Mouse (Mus musculus) myocyte (in vitro differentiated cells): ENCODE measurements at regions not wholly inside any gene's neighbourhood (a gene's known extent, or its start where the extent isn't known, plus 50 kb on each side); places are given as distances from the start of the nearest gene placed in this dataset.

Experiments used
- H3K27me3 ChIP-seq: one replicate; pipeline ENCODE4 v1.6.1; 2011; ENCODE audit not compliant: control insufficient read depth, insufficient read depth, insufficient read length
- H3K36me3 ChIP-seq: one replicate; pipeline ENCODE4 v1.6.1; 2011; ENCODE audit not compliant: control insufficient read depth, insufficient read depth
- H3K4me2 ChIP-seq: one replicate; pipeline ENCODE4 v1.6.1; 2011; ENCODE audit warnings: low read depth, control low read depth
- H3K4me3 ChIP-seq: one replicate; pipeline ENCODE4 v1.5.1; 2011; ENCODE audit warnings: mild to moderate bottlenecking, control low read depth, moderate library complexity
- H3K79me2 ChIP-seq: one replicate; pipeline ENCODE4 v1.6.1; 2011; ENCODE audit not compliant: control insufficient read depth, insufficient read depth
- H3ac ChIP-seq: one replicate; pipeline ENCODE4 v1.6.1; 2011; ENCODE audit not compliant: control insufficient read depth, insufficient read length
- REST ChIP-seq: IDR thresholded peaks from one replicate; pipeline ENCODE4 v1.6.1; 2011; ENCODE audit warnings: mild to moderate bottlenecking, control low read depth, moderate library complexity; ENCODE audit not compliant: insufficient read depth, insufficient read length
- TCF12 ChIP-seq: IDR thresholded peaks from one replicate; pipeline ENCODE4 v1.6.1; 2011; ENCODE audit warnings: mild to moderate bottlenecking, control low read depth; ENCODE audit not compliant: poor library complexity, insufficient read depth, severe bottlenecking
- USF1 ChIP-seq: IDR thresholded peaks from one replicate; pipeline ENCODE4 v1.6.1; 2011; ENCODE audit warnings: low read depth, mild to moderate bottlenecking, control low read depth, moderate library complexity

DNA sequence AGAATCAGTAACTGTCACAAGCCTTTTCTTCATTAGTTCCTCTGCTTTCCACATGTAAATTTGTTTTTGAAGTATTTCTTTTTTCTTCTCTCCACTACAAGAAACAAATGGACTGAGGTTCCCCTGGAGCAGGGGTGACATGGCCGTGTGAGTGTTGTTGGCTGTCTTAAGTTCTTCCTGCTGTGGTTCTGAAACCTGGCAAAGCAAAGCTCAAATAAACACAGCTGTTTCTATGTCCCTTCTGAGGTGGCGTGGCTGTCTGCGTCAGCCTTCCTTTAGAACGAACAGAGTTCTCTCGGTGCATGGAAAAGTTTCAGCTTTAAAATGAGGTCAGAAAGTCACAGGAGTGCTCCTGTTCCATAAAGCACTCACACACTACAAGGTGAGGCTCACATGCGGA is 354.3 kb downstream of the Bmp2 start:
- TF ChIP-seq USF1 (no peak), TCF12 (no peak), REST (no peak)
- Histone ChIP-seq H3ac (no peak overlapping the region), H3K27me3 (no peaks in the 10 kb centered on the region), H3K4me3 (no peak overlapping the region), H3K79me2 (no peaks in the 10 kb centered on the region), H3K4me2 (no peak overlapping the region), H3K36me3 (no peaks in the 10 kb centered on the region)
